8 mouse cellular contexts compared by ENCODE assay signal in genomic region chr17:26414184-26414522, GRCm38 (mm10). TPM values are rescaled to one million over a fixed set of nuclear protein-coding genes. Genes with fewer than 3 reads are reported as not detected.
DNase-seq lines count a peak whose midpoint lies in the region; ATAC-seq and TF ChIP-seq lines count a peak whose summit lies in the region.

No protein-coding gene starts in this region.

- H3K4me2 ChIP-seq in hindbrain, embryonic 12.5 days (replicated peaks), result peak overlapping the region; percentile 99
- peak overlapping the region; percentile 92 for H3K4me2 ChIP-seq in midbrain, embryonic 12.5 days (replicated peaks)

- no peak for DNase-seq in kidney, adult 2 months
- no peak for DNase-seq in kidney, postnatal 4 days
- DNase-seq in embryo, embryonic 11 days, result no peak
- no peak for DNase-seq in right cerebral cortex, postnatal 36 days (ENCODE audit: low spot score in 2 of 2)
- DNase-seq in left cerebral cortex, postnatal 25 days (ENCODE audit: low spot score in 2 of 2), result no peak

- TF ChIP-seq CTCF in kidney, adult 2 months (conservative IDR thresholded peaks at IDR 0.05; ENCODE audit: insufficient read depth, insufficient read length, low read depth, low read length), result no peak
- no peak for TF ChIP-seq CTCF in bone marrow macrophage, adult 2 months (IDR thresholded peaks at IDR 0.05; ENCODE audit: low read depth, low read length)

- 6% methylated on average over 5 of the region's 5 CpGs for WGBS in kidney, adult 2 months
- 14% methylated on average over 5 of the region's 5 CpGs for WGBS in hindbrain, embryonic 12.5 days
- 30% methylated on average over 5 of the region's 5 CpGs for WGBS in midbrain, embryonic 12.5 days

- H3K27me3 ChIP-seq in kidney, adult 2 months (replicated peaks; ENCODE audit: control insufficient read depth, insufficient read depth, low read length), result no peaks in the 10 kb centered on the region
- H3K27me3 ChIP-seq in hindbrain, embryonic 12.5 days, result peaks cover 45% of the 10 kb centered on the region
- peaks cover 74% of the 10 kb centered on the region for H3K27me3 ChIP-seq in midbrain, embryonic 12.5 days

- peak overlapping the region; percentile 64 for H3K9ac ChIP-seq in hindbrain, embryonic 12.5 days
- H3K9ac ChIP-seq in midbrain, embryonic 12.5 days (replicated peaks), result peak overlapping the region; percentile 72; the same call in 1 of the 2 replicates

- no peaks in the 10 kb centered on the region for H3K9me3 ChIP-seq in hindbrain, embryonic 12.5 days (replicated peaks)
- H3K9me3 ChIP-seq in midbrain, embryonic 12.5 days, result no peaks in the 10 kb centered on the region

- intact Hi-C loops in left cerebral cortex, postnatal 25 days (cut with DNase I), result no loop called here

- peak; percentile 77 for ATAC-seq in hindbrain, embryonic 12.5 days (ENCODE audit: low FRiP score)
- ATAC-seq in midbrain, embryonic 12.5 days (ENCODE audit: low FRiP score, low read depth), result peak; percentile 34; the same call in 1 of the 2 replicates

- no peak for TF ChIP-seq POLR2A in kidney, adult 2 months (IDR thresholded peaks at IDR 0.05; ENCODE audit: low read depth, low read length)
- no peak for TF ChIP-seq POLR2A in bone marrow macrophage, adult 2 months (IDR thresholded peaks at IDR 0.05; ENCODE audit: borderline replicate concordance, low read depth, low read length)

- H3K4me1 ChIP-seq in kidney, adult 2 months (ENCODE audit: control insufficient read depth, insufficient read depth, low read length), result peaks cover 28% of the 10 kb centered on the region
- H3K4me1 ChIP-seq in bone marrow macrophage, adult 2 months (ENCODE audit: control insufficient read depth, insufficient read depth, low read length), result no peaks in the 10 kb centered on the region
- peaks cover 11% of the 10 kb centered on the region for H3K4me1 ChIP-seq in hindbrain, embryonic 12.5 days
- peaks cover 15% of the 10 kb centered on the region for H3K4me1 ChIP-seq in midbrain, embryonic 12.5 days

- H3K36me3 ChIP-seq in kidney, adult 2 months (ENCODE audit: control insufficient read depth, insufficient read depth, low read length), result no peaks in the 10 kb centered on the region
- H3K36me3 ChIP-seq in hindbrain, embryonic 12.5 days, result no peaks in the 10 kb centered on the region
- no peaks in the 10 kb centered on the region for H3K36me3 ChIP-seq in midbrain, embryonic 12.5 days

- H3K4me3 ChIP-seq in kidney, adult 2 months (ENCODE audit: insufficient read depth, low read depth, low read length), result peak overlapping the region; percentile 31; the same call in 1 of the 2 replicates
- peak overlapping the region; percentile 57 for H3K4me3 ChIP-seq in bone marrow macrophage, adult 2 months (ENCODE audit: insufficient read depth, low read length)
- H3K4me3 ChIP-seq in hindbrain, embryonic 12.5 days, result peak overlapping the region; percentile 59
- H3K4me3 ChIP-seq in midbrain, embryonic 12.5 days, result peak overlapping the region; percentile 71

- H3K27ac ChIP-seq in kidney, adult 2 months (ENCODE audit: insufficient read depth, low read depth, low read length), result no peak overlapping the region
- no peak overlapping the region for H3K27ac ChIP-seq in bone marrow macrophage, adult 2 months (ENCODE audit: insufficient read depth, low read depth, low read length)
- no peak overlapping the region for H3K27ac ChIP-seq in hindbrain, embryonic 12.5 days
- no peak overlapping the region for H3K27ac ChIP-seq in midbrain, embryonic 12.5 days (replicated peaks)

RNA-seq across cellular contexts. Expression of gene Neurl1b, which starts 0.5 kb away (rescaled TPM):
- polyA plus RNA-seq in kidney, adult 2 months (2012; rRNA removed), result 22.0 and 28.7 TPM in 2 replicates
- polyA plus RNA-seq in bone marrow macrophage, adult 2 months (2012; ENCODE audit: insufficient read depth, insufficient read length, missing spikeins), result 6.6 and 7.9 TPM in 2 replicates
- polyA plus RNA-seq in hindbrain, embryonic 12.5 days (2016; fragmentation: Nextera tagmentation; extraction: Ambion mirVana), result 0.40 and 0.59 TPM in 2 replicates
- polyA plus RNA-seq in midbrain, embryonic 12.5 days (2016; fragmentation: Nextera tagmentation; extraction: Ambion mirVana), result 0.43 and 0.50 TPM in 2 replicates
- 10 to 100 TPM; 75.2 to 75.9 TPM for total RNA-seq in left cerebral cortex, postnatal 25 days (2021)
